Mouse (Mus musculus): ENCODE data around the gene Ankfn1. TPM values are rescaled to one million over a fixed set of nuclear protein-coding genes. Genes with fewer than 3 reads are reported as not detected.

Ankfn1 gene
- total RNA-seq, 2 experiments from 2014 or later = 0.52 TPM

- no peak for DNase-seq
These were observed 318.0 kb downstream of the Ankfn1 start for GRCm38 (mm10) chr11:89459437-89459836.

GRCm38 (mm10) chr11:89455647-89456231, 321.7 kb downstream of the Ankfn1 start:
- no peak for DNase-seq

GRCm38 (mm10) chr11:89454702-89455101, 322.8 kb downstream of the Ankfn1 start:
- peak; percentile 27 for DNase-seq

GRCm38 (mm10) chr11:89452862-89453261, 324.6 kb downstream of the Ankfn1 start:
- peak; percentile 19 for DNase-seq

- DNase-seq = no peak
These were observed 327.0 kb downstream of the Ankfn1 start for GRCm38 (mm10) chr11:89450406-89450805.

GRCm38 (mm10) chr11:89448986-89449385, 328.5 kb downstream of the Ankfn1 start:
- no peak for DNase-seq

GRCm38 (mm10) chr11:89447477-89447876, 330.0 kb downstream of the Ankfn1 start:
- no peak for DNase-seq

GRCm38 (mm10) chr11:89440566-89440965, 336.9 kb downstream of the Ankfn1 start:
- DNase-seq = no peak

GRCm38 (mm10) chr11:89424358-89424757, 353.1 kb downstream of the Ankfn1 start:
- peak; percentile 15 for DNase-seq

- DNase-seq = no peak
These were observed 354.8 kb downstream of the Ankfn1 start for GRCm38 (mm10) chr11:89422637-89423036.

- no peak for DNase-seq
These were observed 356.6 kb downstream of the Ankfn1 start for GRCm38 (mm10) chr11:89420767-89421438.

GRCm38 (mm10) chr11:89419863-89420262, 357.6 kb downstream of the Ankfn1 start:
- no peak for DNase-seq

- no peak for DNase-seq
These were observed 358.8 kb downstream of the Ankfn1 start for GRCm38 (mm10) chr11:89418644-89419043.

- no peak for DNase-seq
These were observed 360.7 kb downstream of the Ankfn1 start for GRCm38 (mm10) chr11:89416769-89417168.

GRCm38 (mm10) chr11:89408774-89409173, 368.7 kb downstream of the Ankfn1 start:
- no peak for DNase-seq

GRCm38 (mm10) chr11:89404489-89404888, 373.0 kb downstream of the Ankfn1 start:
- DNase-seq = no peak

GRCm38 (mm10) chr11:89403436-89403835, 374.0 kb downstream of the Ankfn1 start:
- DNase-seq = no peak

- DNase-seq = no peak
These were observed 388.6 kb downstream of the Ankfn1 start for GRCm38 (mm10) chr11:89388851-89389250.

- no peak for DNase-seq
These were observed 394.8 kb downstream of the Ankfn1 start for GRCm38 (mm10) chr11:89382634-89383009.

- no peak for DNase-seq
These were observed 395.4 kb downstream of the Ankfn1 start for GRCm38 (mm10) chr11:89381782-89382633.

- DNase-seq = no peak
These were observed 406.5 kb downstream of the Ankfn1 start for GRCm38 (mm10) chr11:89370941-89371340.

GRCm38 (mm10) chr11:89370373-89370772, 407.1 kb downstream of the Ankfn1 start:
- no peak for DNase-seq

GRCm38 (mm10) chr11:89363981-89364380, 413.5 kb downstream of the Ankfn1 start:
- DNase-seq = no peak
